Mouse (Mus musculus) MEL (cell line): Measurements from ENCODE around the gene Gnaz. TPM values are rescaled to one million over a fixed set of nuclear protein-coding genes. Genes with fewer than 3 reads are reported as not detected.

Experiments used
- DNase-seq: peaks from one replicate; pipeline ENCODE4 v3.0.0; 2011; ENCODE audit warnings: low read depth, low spot score
- H3K27ac ChIP-seq: 2 replicates; pipeline ENCODE4 v1.5.1; 2012; ENCODE audit warnings: low read depth, mild to moderate bottlenecking, control low read depth, low read length, moderate library complexity; ENCODE audit not compliant: control insufficient read depth
- H3K27me3 ChIP-seq, 2 experiments: fragments of 150-350 bp in 1 of 2; sonication (generic) in 1 of 2; 2 replicates each; pipeline ENCODE4 v1.6.1; 2012; ENCODE audit warnings: low read length in 2 of 2, mild to moderate bottlenecking in 2 of 2, improper control_type of control experiment in 1 of 2, moderate library complexity in 1 of 2; ENCODE audit not compliant: insufficient read depth in 2 of 2, control insufficient read depth in 1 of 2
- H3K36me3 ChIP-seq, 2 experiments: 2 replicates each; pipeline ENCODE4 v1.6.1; 2012 to 2014; ENCODE audit warnings: low read length in 2 of 2, improper control_type of control experiment in 1 of 2, inconsistent platforms in 1 of 2, mild to moderate bottlenecking in 1 of 2; ENCODE audit not compliant: insufficient read depth in 2 of 2, control insufficient read depth in 1 of 2
- H3K4me1 ChIP-seq, 2 experiments: fragments of 150-350 bp in 1 of 2; sonication (generic) in 1 of 2; 2 replicates each; pipeline ENCODE4 v1.6.1; 2012; ENCODE audit warnings: low read length in 2 of 2, improper control_type of control experiment in 1 of 2, mild to moderate bottlenecking in 1 of 2; ENCODE audit not compliant: insufficient read depth in 2 of 2, control insufficient read depth in 1 of 2
- H3K4me3 ChIP-seq, 2 experiments: fragments of 150-350 bp in 1 of 2; sonication (generic) in 1 of 2; 2 replicates each; pipeline ENCODE4 v1.5.1; 2012; ENCODE audit warnings: low read depth in 2 of 2, low read length in 2 of 2, mild to moderate bottlenecking in 2 of 2, moderate library complexity in 2 of 2, control low read depth in 1 of 2, improper control_type of control experiment in 1 of 2; ENCODE audit not compliant: control insufficient read depth in 1 of 2, insufficient read depth in 1 of 2
- H3K79me2 ChIP-seq: 2 replicates; pipeline ENCODE4 v1.6.1; 2012; ENCODE audit warnings: mild to moderate bottlenecking, low read length, moderate library complexity; ENCODE audit not compliant: control insufficient read depth, poor library complexity, insufficient read depth
- H3K9ac ChIP-seq: 2 replicates; pipeline ENCODE4 v1.6.1; 2012; ENCODE audit warnings: low read depth, mild to moderate bottlenecking, control low read depth, low read length, moderate library complexity; ENCODE audit not compliant: control insufficient read depth, poor library complexity, severe bottlenecking
- H3K9me3 ChIP-seq: fragments of 150-350 bp; sonication (generic); replicated peaks from 2 replicates; pipeline ENCODE4 v1.6.1; 2012; ENCODE audit warnings: mild to moderate bottlenecking, low read length, improper control_type of control experiment, moderate library complexity; ENCODE audit not compliant: insufficient read depth
- CHD1 ChIP-seq: IDR thresholded peaks from 2 replicates; pipeline ENCODE4 v1.6.1; 2012; ENCODE audit warnings: low read depth, mild to moderate bottlenecking, inconsistent platforms, low read length, improper control_type of control experiment
- CTCF ChIP-seq, 3 experiments: IDR thresholded peaks in 2 of 3; conservative IDR thresholded peaks in 1 of 3; 2 replicates each; pipeline ENCODE4 v1.5.1; 2011 to 2012; ENCODE audit warnings: low read length in 3 of 3, low read depth in 2 of 3, mild to moderate bottlenecking in 2 of 3, improper control_type of control experiment in 1 of 3, inconsistent platforms in 1 of 3, mixed read lengths in 1 of 3, moderate library complexity in 1 of 3; ENCODE audit not compliant: control insufficient read depth in 1 of 3, insufficient read depth in 1 of 3, poor library complexity in 1 of 3, severe bottlenecking in 1 of 3
- EP300 ChIP-seq, 2 experiments: IDR thresholded peaks; 2 replicates each; pipeline ENCODE4 v1.6.1; 2011; ENCODE audit warnings: improper control_type of control experiment in 2 of 2, low read length in 2 of 2, low read depth in 1 of 2, mild to moderate bottlenecking in 1 of 2
- KAT2A ChIP-seq: conservative IDR thresholded peaks from 2 replicates; pipeline ENCODE4 v1.6.1; 2012; ENCODE audit warnings: low read depth, low read length, improper control_type of control experiment, inconsistent platforms
- MAZ ChIP-seq: IDR thresholded peaks from 2 replicates; pipeline ENCODE4 v1.6.1; 2012; ENCODE audit warnings: low read depth, mild to moderate bottlenecking, inconsistent platforms, low read length, improper control_type of control experiment
- MYC ChIP-seq: IDR thresholded peaks from 2 replicates; pipeline ENCODE4 v1.6.1; 2011; ENCODE audit warnings: low read depth, mild to moderate bottlenecking, low read length, improper control_type of control experiment, moderate library complexity
- NRF1 ChIP-seq: IDR thresholded peaks from 2 replicates; pipeline ENCODE4 v1.6.1; 2014; ENCODE audit warnings: low read depth, mild to moderate bottlenecking, inconsistent platforms, low read length, improper control_type of control experiment, moderate library complexity; ENCODE audit not compliant: poor library complexity, insufficient read depth, severe bottlenecking
- TBP ChIP-seq: IDR thresholded peaks from 2 replicates; pipeline ENCODE4 v1.8.0; 2011; ENCODE audit warnings: low read depth, low read length, improper control_type of control experiment
- TCF12 ChIP-seq: IDR thresholded peaks from 2 replicates; pipeline ENCODE4 v1.6.1; 2014; ENCODE audit warnings: low read depth, mild to moderate bottlenecking, inconsistent platforms, low read length, improper control_type of control experiment, moderate library complexity
- UBTF ChIP-seq: IDR thresholded peaks from 2 replicates; pipeline ENCODE4 v1.6.1; 2012; ENCODE audit warnings: low read depth, mild to moderate bottlenecking, inconsistent platforms, low read length, improper control_type of control experiment, moderate library complexity, borderline replicate concordance; ENCODE audit not compliant: insufficient read depth
- ZC3H11A ChIP-seq: IDR thresholded peaks from 2 replicates; pipeline ENCODE4 v1.6.1; 2012; ENCODE audit warnings: low read depth, mild to moderate bottlenecking, inconsistent platforms, low read length, improper control_type of control experiment
- ZNF384 ChIP-seq: IDR thresholded peaks from 2 replicates; pipeline ENCODE4 v1.6.1; 2012; ENCODE audit warnings: low read depth, mild to moderate bottlenecking, inconsistent platforms, low read length, improper control_type of control experiment
- polyA plus RNA-seq, 2 experiments: library from polyadenylated mRNA; stranded (reverse) in 1 of 2; unstranded in 1 of 2; fragments of >175 nt in 1 of 2; fragments of >200 nt in 1 of 2; gene quantifications; 2 replicates each; pipeline versions ENCODE4 v1.2.1 to v1.2.4; 2012; ENCODE audit warnings: low replicate concordance in 2 of 2, low read depth in 1 of 2; ENCODE audit not compliant: insufficient read length in 2 of 2, insufficient read depth in 1 of 2, missing spikeins in 1 of 2
- total RNA-seq: library from RNA; depleted of rRNA; stranded (reverse); fragments of 300-350 nt; gene quantifications from 2 replicates; pipeline ENCODE4 v1.2.3, GENCODE M21; 2012

Gnaz gene
- total and polyA plus RNA-seq, 3 experiments: not detected

DNA sequence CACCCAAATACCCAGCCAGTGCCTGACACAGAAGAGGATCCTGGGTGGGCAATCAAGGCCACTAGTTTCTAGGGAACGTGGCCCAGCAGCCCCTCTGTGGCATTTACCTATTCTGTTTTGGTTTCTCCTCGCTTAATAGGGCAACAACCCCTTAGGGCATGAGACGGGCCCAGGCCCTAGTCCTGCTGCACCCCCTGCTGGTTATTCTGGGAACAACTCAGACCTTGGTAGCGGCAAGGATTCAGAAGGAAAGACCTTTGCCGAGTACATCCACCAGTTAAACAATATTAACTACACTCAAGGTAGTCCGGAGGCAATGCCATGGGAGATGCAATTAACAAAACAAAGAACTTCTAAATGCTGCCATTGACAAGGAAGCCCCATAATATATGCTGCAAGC is 54.2 kb downstream of the Gnaz start:
- TF ChIP-seq TBP (no peak), CTCF (IDR thresholded peaks at IDR 0.05 in 2 of 3, conservative IDR thresholded peaks at IDR 0.05 in 1 of 3; ENCODE audit: control insufficient read depth in 1 of 3, insufficient read depth in 1 of 3, low read depth in 2 of 3, low read length in 3 of 3, poor library complexity in 1 of 3, severe bottlenecking in 1 of 3) (peak in 1 of 3 experiments; percentile 15; a peak in 1 of 6 replicates)
- no peak overlapping the region for H3K27ac ChIP-seq
- no peaks in the 10 kb centered on the region for H3K9me3 ChIP-seq
- no peak overlapping the region for H3K9ac ChIP-seq
- H3K4me3 ChIP-seq: no peak overlapping the region
- no peaks in the 10 kb centered on the region for H3K36me3 ChIP-seq
- no peaks in the 10 kb centered on the region for H3K4me1 ChIP-seq
- no peak for DNase-seq
- H3K79me2 ChIP-seq: no peaks in the 10 kb centered on the region
- no peaks in the 10 kb centered on the region; a peak in 1 of 4 replicates for H3K27me3 ChIP-seq

DNA sequence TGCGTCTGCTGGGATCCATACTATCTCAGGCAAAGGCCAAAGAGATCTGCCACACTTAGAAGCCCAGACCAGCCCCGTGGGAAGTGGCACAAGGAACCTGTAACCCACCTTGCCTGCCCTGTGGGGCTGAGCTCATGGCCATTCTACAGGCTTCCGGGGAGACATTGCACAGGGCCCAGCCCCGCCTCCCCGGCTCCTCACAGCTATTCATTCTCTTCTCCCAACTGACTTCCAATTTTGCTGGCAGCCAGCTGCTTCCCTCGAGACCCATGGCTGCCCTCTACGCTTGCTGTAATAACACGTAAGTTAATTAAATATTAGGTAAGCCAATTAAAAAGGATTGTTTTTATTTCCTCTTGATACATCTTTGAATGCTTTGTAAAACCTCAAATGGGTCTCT is 59.5 kb downstream of the Gnaz start:
- Histone ChIP-seq H3K9ac (no peak overlapping the region), H3K4me1 (no peaks in the 10 kb centered on the region), H3K36me3 (no peaks in the 10 kb centered on the region), H3K27me3 (no peaks in the 10 kb centered on the region; a peak in 1 of 4 replicates), H3K4me3 (no peak overlapping the region), H3K9me3 (no peaks in the 10 kb centered on the region), H3K79me2 (no peaks in the 10 kb centered on the region), H3K27ac (no peak overlapping the region)
- no peak for DNase-seq
- no peak for TF ChIP-seq TCF12
- TF ChIP-seq, all 39 proteins: peak for 0

DNA sequence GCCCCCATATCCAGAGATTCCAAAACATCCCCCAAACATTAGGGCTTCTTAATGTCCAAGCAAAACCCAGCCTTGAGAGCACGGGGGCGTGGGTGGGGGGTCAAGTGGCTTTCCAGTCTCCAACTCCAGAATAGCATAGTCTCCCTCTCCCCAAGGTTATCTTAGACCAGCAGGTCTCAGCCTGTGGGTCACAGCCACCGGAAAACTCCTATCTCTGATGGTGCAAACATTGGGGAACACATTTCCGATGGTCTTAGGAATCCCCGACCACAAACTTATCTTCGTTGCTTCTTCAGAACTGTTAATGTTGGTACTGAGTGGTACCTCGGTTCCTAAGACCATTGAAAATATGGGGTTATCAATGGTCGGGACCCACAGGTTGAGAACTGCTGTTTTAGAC is 61.8 kb downstream of the Gnaz start:
- H3K9me3 ChIP-seq: no peaks in the 10 kb centered on the region
- H3K9ac ChIP-seq: no peak overlapping the region
- H3K4me3 ChIP-seq: no peak overlapping the region
- DNase-seq: no peak
- H3K36me3 ChIP-seq: no peaks in the 10 kb centered on the region
- TF ChIP-seq KAT2A (no peak), UBTF (no peak), ZNF384 (no peak), CHD1 (no peak), EP300 (IDR thresholded peaks at IDR 0.05; ENCODE audit: low read depth in 1 of 2, low read length in 2 of 2) (no peak), MAZ (no peak), MYC (no peak), ZC3H11A (no peak), NRF1 (no peak)
- TF ChIP-seq, all 39 proteins: peak for 0
- Histone ChIP-seq H3K4me1 (no peaks in the 10 kb centered on the region), H3K27me3 (no peaks in the 10 kb centered on the region), H3K27ac (no peak overlapping the region), H3K79me2 (no peaks in the 10 kb centered on the region)
